Mouse (Mus musculus): ENCODE data around the gene Abcc9.

The Abcc9 gene

GRCm38 (mm10) chr6:142542800-142543175 lies 159.3 kb downstream of the Abcc9 start:
- DNase-seq: no peak

- DNase-seq: no peak
Observed at GRCm38 (mm10) chr6:142542082-142542799, 159.9 kb downstream of the Abcc9 start.

- DNase-seq: no peak
Observed at GRCm38 (mm10) chr6:142540561-142541160, 161.5 kb downstream of the Abcc9 start.

GRCm38 (mm10) chr6:142540131-142540530 lies 162.0 kb downstream of the Abcc9 start:
- DNase-seq: no peak

- DNase-seq: no peak
Observed at GRCm38 (mm10) chr6:142538503-142538902, 163.6 kb downstream of the Abcc9 start.

All from cerebellum, postnatal 36 days (tissue).